Mouse (Mus musculus): ENCODE measurements around the gene Gm9508.

Gm9508 gene

GRCm38 (mm10) chr10:77667402-77667801 is 29.6 kb downstream of the Gm9508 start:
- DNase-seq = no peak

GRCm38 (mm10) chr10:77666342-77666741 is 30.7 kb downstream of the Gm9508 start:
- DNase-seq = no peak

GRCm38 (mm10) chr10:77663949-77664665 is 32.9 kb downstream of the Gm9508 start:
- DNase-seq = no peak

- peak; percentile 71 for DNase-seq
Measured at GRCm38 (mm10) chr10:77658286-77658994, 38.6 kb downstream of the Gm9508 start.

- DNase-seq = no peak
Measured at GRCm38 (mm10) chr10:77652046-77652445, 45.0 kb downstream of the Gm9508 start.

GRCm38 (mm10) chr10:77647901-77648300 is 49.1 kb downstream of the Gm9508 start:
- no peak for DNase-seq

- DNase-seq = no peak
Measured at GRCm38 (mm10) chr10:77647461-77647860, 49.6 kb downstream of the Gm9508 start.
